Mouse (Mus musculus): ENCODE results near the gene Mylk3.

- TF ChIP-seq CTCF (IDR thresholded peaks at IDR 0.05; ENCODE audit: control insufficient read depth, insufficient read depth, low read length) (no peak), POLR2A (IDR thresholded peaks at IDR 0.05; ENCODE audit: borderline replicate concordance, control insufficient read depth, low read depth, low read length) (no peak)
These were observed 51.0 kb downstream of the Mylk3 start for GRCm38 (mm10) chr8:85335105-85335504.
